Mouse (Mus musculus): ENCODE data around the gene Cntn6.

Gene Cntn6

GRCm38 (mm10) chr6:104738999-104739398 lies 246.4 kb downstream of the Cntn6 start:
- ChIA-PET CTCF (no interaction called here), POLR2A (no interaction called here)

- ChIA-PET CTCF (no interaction called here), POLR2A (no interaction called here)
These were observed 265.5 kb downstream of the Cntn6 start for GRCm38 (mm10) chr6:104758125-104758524.

- ChIA-PET CTCF (no interaction called here), POLR2A (no interaction called here)
These were observed 268.6 kb downstream of the Cntn6 start for GRCm38 (mm10) chr6:104761226-104761625.

- ChIA-PET CTCF (no interaction called here), POLR2A (no interaction called here)
These were observed 291.3 kb downstream of the Cntn6 start for GRCm38 (mm10) chr6:104783891-104784290.

- POLR2A ChIA-PET, result no interaction called here
- CTCF ChIA-PET, result interaction anchor here in 1 of 4 experiments (0.7 kb wide), 1 partner anchor 959 kb away, joined by 6 read pairs; no protein-coding TSS in a partner anchor
These were observed 294.9 kb downstream of the Cntn6 start for GRCm38 (mm10) chr6:104787502-104787901.

GRCm38 (mm10) chr6:104808526-104808925 lies 315.9 kb downstream of the Cntn6 start:
- POLR2A ChIA-PET, result no interaction called here
- CTCF ChIA-PET, result no interaction called here

GRCm38 (mm10) chr6:104815610-104816009 lies 323.0 kb downstream of the Cntn6 start:
- POLR2A ChIA-PET, result no interaction called here

GRCm38 (mm10) chr6:104879711-104880110 lies 387.1 kb downstream of the Cntn6 start:
- ChIA-PET POLR2A (no interaction called here), CTCF (no interaction called here)

More at GRCm38 (mm10) chr6:104815610-104816009, 323.0 kb downstream of the Cntn6 start:
- CTCF ChIA-PET, result no interaction called here

GRCm38 (mm10) chr6:104884021-104884420 lies 391.4 kb downstream of the Cntn6 start:
- ChIA-PET POLR2A (no interaction called here), CTCF (no interaction called here)

GRCm38 (mm10) chr6:104885829-104886228 lies 393.2 kb downstream of the Cntn6 start:
- ChIA-PET CTCF (no interaction called here), POLR2A (no interaction called here)

- POLR2A ChIA-PET, result no interaction called here
- CTCF ChIA-PET, result no interaction called here
These were observed 398.5 kb downstream of the Cntn6 start for GRCm38 (mm10) chr6:104891071-104891470.

Data from embryonic stem cell, embryonic (primary cell).